Mouse (Mus musculus) ES-Bruce4 (cell line): ENCODE data around the gene Kirrel. TPM values are rescaled to one million over a fixed set of nuclear protein-coding genes. Genes with fewer than 3 reads are reported as not detected.

Source experiments
- H3K27ac ChIP-seq: 2 replicates; pipeline ENCODE4 v1.5.1; 2012; ENCODE audit warnings: low read length, inconsistent platforms; ENCODE audit not compliant: insufficient read depth
- H3K27me3 ChIP-seq: 2 replicates; pipeline ENCODE4 v1.6.1; 2012; ENCODE audit warnings: mild to moderate bottlenecking, low read length, inconsistent platforms; ENCODE audit not compliant: control insufficient read depth, poor library complexity, insufficient read depth, severe bottlenecking
- H3K36me3 ChIP-seq: 2 replicates; pipeline ENCODE4 v1.6.1; 2012; ENCODE audit warnings: inconsistent platforms, mild to moderate bottlenecking, low read length, moderate library complexity; ENCODE audit not compliant: control insufficient read depth, poor library complexity, insufficient read depth, severe bottlenecking
- H3K4me1 ChIP-seq: one replicate; pipeline ENCODE4 v1.8.1; 2011; ENCODE audit warnings: low read length; ENCODE audit not compliant: control insufficient read depth, insufficient read depth
- H3K4me3 ChIP-seq: 2 replicates; pipeline ENCODE4 v1.5.1; 2011; ENCODE audit warnings: low read depth, mild to moderate bottlenecking, low read length
- H3K9ac ChIP-seq: 2 replicates; pipeline ENCODE4 v1.6.1; 2012; ENCODE audit warnings: low read depth, mild to moderate bottlenecking, inconsistent platforms; ENCODE audit not compliant: poor library complexity, severe bottlenecking
- H3K9me3 ChIP-seq: replicated peaks from 2 replicates; pipeline ENCODE4 v1.6.1; 2012; ENCODE audit warnings: mild to moderate bottlenecking, low read length, inconsistent platforms; ENCODE audit not compliant: control insufficient read depth, poor library complexity, insufficient read depth, severe bottlenecking
- CTCF ChIP-seq: IDR thresholded peaks from one replicate; pipeline ENCODE4 v1.8.1; 2011; ENCODE audit warnings: low read depth, low read length
- EP300 ChIP-seq: IDR thresholded peaks from 2 replicates; pipeline ENCODE4 v1.6.1; 2011; ENCODE audit warnings: low read depth, low read length; ENCODE audit not compliant: insufficient read depth
- POLR2A ChIP-seq: IDR thresholded peaks from one replicate; pipeline ENCODE4 v1.8.1; 2011; ENCODE audit warnings: low read length; ENCODE audit not compliant: insufficient read depth
- polyA plus RNA-seq: library from polyadenylated mRNA; stranded (reverse); fragments of >200 nt; gene quantifications from 2 replicates; pipeline ENCODE4 v1.2.4, GENCODE M21; 2011; ENCODE audit warnings: low read depth; ENCODE audit not compliant: missing spikeins, insufficient read depth, insufficient read length

Kirrel gene
- polyA plus RNA-seq, 1 experiment: 38.3 TPM

DNA sequence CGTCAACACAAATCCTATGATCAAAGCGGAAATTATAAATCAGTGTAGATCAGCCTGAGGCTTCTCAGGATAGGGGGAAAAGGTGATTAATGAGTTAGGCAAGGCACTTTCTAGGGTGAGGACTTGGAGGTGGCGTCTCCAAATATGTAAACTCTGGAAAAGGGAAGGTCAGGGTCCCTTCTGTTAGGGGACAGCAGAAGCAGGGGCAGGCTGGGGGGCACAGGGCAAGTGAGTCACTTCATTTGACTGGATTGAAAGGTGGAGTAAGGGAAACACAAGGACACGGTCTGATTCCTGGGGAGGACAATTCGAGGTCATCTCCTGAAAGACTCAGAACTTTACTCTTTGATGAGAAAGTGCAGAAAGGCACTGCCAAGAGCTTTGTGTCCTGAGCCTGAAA lies 97.6 kb downstream of the Kirrel start:
- Histone ChIP-seq H3K9me3 (no peaks in the 10 kb centered on the region), H3K27me3 (no peaks in the 10 kb centered on the region), H3K36me3 (no peaks in the 10 kb centered on the region), H3K4me3 (no peak overlapping the region), H3K9ac (no peak overlapping the region), H3K4me1 (no peaks in the 10 kb centered on the region), H3K27ac (no peak overlapping the region)
- TF ChIP-seq EP300 (no peak), POLR2A (no peak), CTCF (no peak)

DNA sequence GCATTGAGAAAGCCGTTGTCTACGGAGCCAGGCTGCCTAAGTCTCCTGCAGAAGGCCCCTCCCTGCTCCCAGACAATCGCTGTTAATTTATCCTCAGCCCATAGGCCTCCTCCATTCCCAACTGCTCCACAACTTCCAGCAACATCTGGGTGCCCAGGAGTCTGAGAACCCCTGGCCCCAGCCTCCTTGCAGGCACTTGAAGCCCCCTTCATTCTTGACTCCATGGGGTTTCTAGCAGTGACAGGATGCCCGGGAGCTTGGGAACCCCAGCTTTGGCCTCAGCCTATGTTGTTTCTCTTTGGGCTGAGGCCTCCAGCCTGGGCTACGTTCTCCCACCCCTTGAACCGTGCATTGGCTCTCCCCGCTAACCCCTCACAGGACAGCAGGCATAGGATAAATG lies 98.4 kb downstream of the Kirrel start:
- TF ChIP-seq CTCF (no peak), EP300 (no peak), POLR2A (no peak)
- Histone ChIP-seq H3K4me3 (no peak overlapping the region), H3K36me3 (no peaks in the 10 kb centered on the region), H3K4me1 (no peaks in the 10 kb centered on the region), H3K9me3 (no peaks in the 10 kb centered on the region), H3K27ac (no peak overlapping the region), H3K27me3 (no peaks in the 10 kb centered on the region), H3K9ac (no peak overlapping the region)

GRCm38 (mm10) chr3:87072612-87073515 lies 101.7 kb downstream of the Kirrel start:
- Histone ChIP-seq H3K4me1 (no peaks in the 10 kb centered on the region), H3K9ac (no peak overlapping the region), H3K9me3 (no peaks in the 10 kb centered on the region), H3K27ac (no peak overlapping the region), H3K27me3 (no peaks in the 10 kb centered on the region), H3K36me3 (no peaks in the 10 kb centered on the region), H3K4me3 (no peak overlapping the region)
- TF ChIP-seq CTCF: no peak
- no peak for TF ChIP-seq EP300
- TF ChIP-seq POLR2A: no peak

- Histone ChIP-seq H3K27me3 (no peaks in the 10 kb centered on the region), H3K36me3 (no peaks in the 10 kb centered on the region), H3K27ac (no peak overlapping the region), H3K9me3 (no peaks in the 10 kb centered on the region), H3K4me1 (no peaks in the 10 kb centered on the region), H3K4me3 (no peak overlapping the region), H3K9ac (no peak overlapping the region)
- TF ChIP-seq CTCF: no peak
- TF ChIP-seq EP300: no peak
- TF ChIP-seq POLR2A: no peak
Measured at GRCm38 (mm10) chr3:87072191-87072590, 102.4 kb downstream of the Kirrel start.

GRCm38 (mm10) chr3:87067396-87067975 lies 107.1 kb downstream of the Kirrel start:
- Histone ChIP-seq H3K4me3 (no peak overlapping the region), H3K9ac (no peak overlapping the region), H3K27ac (no peak overlapping the region), H3K4me1 (no peaks in the 10 kb centered on the region), H3K36me3 (no peaks in the 10 kb centered on the region), H3K9me3 (no peaks in the 10 kb centered on the region), H3K27me3 (no peaks in the 10 kb centered on the region)
- TF ChIP-seq EP300 (no peak), POLR2A (no peak), CTCF (no peak)

DNA sequence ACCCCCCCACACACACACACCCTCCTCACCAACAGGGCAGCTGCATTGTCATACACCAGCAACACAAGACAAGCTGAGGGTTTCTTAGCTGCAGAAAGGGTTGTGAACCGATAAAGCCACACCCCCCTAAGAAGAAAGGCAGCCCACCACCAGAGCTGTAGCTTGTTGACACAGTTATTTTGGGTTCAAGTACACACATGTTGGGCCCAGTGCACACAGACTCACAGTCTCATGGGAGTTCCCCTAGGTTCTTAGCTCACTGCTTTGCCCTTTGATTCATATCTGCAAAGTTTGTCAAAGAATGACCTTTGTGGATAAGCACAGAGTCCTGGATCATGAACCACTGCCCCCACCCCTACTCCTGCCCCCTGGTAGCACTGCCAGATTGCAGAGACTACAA lies 120.6 kb downstream of the Kirrel start:
- TF ChIP-seq EP300: no peak
- TF ChIP-seq CTCF: no peak
- TF ChIP-seq POLR2A: no peak
- no peaks in the 10 kb centered on the region for H3K4me1 ChIP-seq
- no peaks in the 10 kb centered on the region for H3K9me3 ChIP-seq
- no peak overlapping the region for H3K27ac ChIP-seq
- H3K9ac ChIP-seq: no peak overlapping the region
- no peaks in the 10 kb centered on the region for H3K36me3 ChIP-seq
- H3K27me3 ChIP-seq: no peaks in the 10 kb centered on the region
- H3K4me3 ChIP-seq: no peak overlapping the region
